Mouse (Mus musculus): ENCODE measurements at regions not wholly inside any gene's neighbourhood (a gene's known extent, or its start where the extent isn't known, plus 50 kb on each side); places are given as distances from the start of the nearest gene placed in this dataset.
A peak's percentile ranks its signal among the peaks of the same experiment; 100 is the strongest.

DNA sequence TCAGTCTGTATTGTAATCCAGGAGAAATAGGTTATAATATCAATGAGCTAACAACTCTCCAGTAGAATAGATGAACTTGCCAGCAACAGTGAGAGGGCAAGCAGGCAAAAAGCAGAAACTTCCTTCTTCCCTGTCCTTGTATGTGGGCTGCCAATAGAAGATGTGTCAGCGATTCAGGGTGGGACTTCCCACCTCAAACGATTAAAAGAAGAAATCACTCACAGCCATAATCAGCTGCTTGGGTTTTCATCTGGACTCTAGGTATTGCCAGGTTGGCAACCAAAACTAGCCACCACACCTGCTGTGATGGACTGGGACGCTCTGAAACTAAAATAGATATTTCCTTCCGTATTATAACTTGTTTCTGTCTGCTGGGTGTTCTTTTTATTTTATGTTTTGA is 133.2 kb upstream of the Map3k1 start:
- peaks cover 19% of the 10 kb centered on the region for H3K4me1 ChIP-seq (ENCODE audit: control insufficient read depth, insufficient read depth, insufficient read length, low read length)
- H3K27ac ChIP-seq (replicated peaks; ENCODE audit: low read depth, low read length): no peak overlapping the region
- no peak overlapping the region for H3K4me3 ChIP-seq (ENCODE audit: insufficient read depth, low read depth, low read length)

DNA sequence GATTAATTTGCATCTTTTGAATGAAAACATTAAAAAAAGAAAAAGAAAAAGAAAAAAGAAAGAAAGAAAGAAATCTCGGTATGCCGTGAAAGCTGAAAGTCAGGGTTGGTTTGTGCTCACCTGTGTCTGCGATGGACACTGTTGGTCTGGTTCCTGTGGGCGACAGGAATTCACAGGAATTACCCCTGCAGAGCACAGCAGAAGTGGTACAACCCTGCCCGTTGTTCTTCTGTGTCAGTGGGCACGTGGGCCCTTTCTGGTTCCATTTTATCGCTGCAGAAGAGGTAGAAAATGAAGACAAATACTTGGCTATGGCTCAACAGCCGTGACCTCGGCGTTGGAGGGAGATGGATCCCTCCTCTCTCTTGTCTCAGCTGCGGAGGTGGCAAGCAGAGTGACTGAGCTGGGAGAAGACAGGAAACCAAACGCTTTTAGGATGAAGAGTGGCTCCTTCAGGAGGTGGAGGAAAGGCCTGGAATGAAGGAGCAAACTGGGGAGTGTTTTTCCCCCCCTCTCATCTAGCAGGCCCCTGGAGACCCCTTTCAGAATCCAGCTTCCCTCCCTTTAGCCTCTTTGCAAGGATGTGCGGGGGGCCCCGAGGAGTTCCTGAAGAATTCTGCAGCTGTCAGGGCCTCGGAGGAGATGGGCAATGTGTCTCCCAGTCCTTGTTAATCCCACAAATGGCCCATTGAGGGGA is 134.7 kb upstream of the Map3k1 start:
- Histone ChIP-seq H3K4me1 (ENCODE audit: control insufficient read depth, insufficient read depth, insufficient read length, low read length) (peaks cover 19% of the 10 kb centered on the region), H3K27ac (replicated peaks; ENCODE audit: low read depth, low read length) (no peak overlapping the region), H3K4me3 (ENCODE audit: insufficient read depth, low read depth, low read length) (no peak overlapping the region)

DNA sequence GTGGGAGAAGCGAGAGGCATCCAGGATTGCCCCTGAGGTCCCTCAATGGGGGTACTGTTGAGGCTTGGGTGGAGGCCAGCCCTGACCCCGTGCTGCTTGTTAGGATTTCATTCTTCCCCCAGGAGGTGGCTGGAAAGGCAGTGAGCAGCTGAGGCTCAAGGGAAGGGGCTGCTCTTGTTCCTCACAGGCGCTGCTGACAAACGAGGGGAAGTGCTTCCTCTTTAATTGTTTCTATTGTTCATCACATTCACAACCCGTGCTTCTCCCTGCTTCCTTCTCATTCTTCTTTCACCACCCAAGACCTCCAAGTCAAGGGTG is 135.3 kb upstream of the Map3k1 start:
- H3K27ac ChIP-seq (replicated peaks; ENCODE audit: low read depth, low read length): no peak overlapping the region
- H3K4me1 ChIP-seq (ENCODE audit: control insufficient read depth, insufficient read depth, insufficient read length, low read length): peaks cover 19% of the 10 kb centered on the region
- H3K4me3 ChIP-seq (ENCODE audit: insufficient read depth, low read depth, low read length): no peak overlapping the region

DNA sequence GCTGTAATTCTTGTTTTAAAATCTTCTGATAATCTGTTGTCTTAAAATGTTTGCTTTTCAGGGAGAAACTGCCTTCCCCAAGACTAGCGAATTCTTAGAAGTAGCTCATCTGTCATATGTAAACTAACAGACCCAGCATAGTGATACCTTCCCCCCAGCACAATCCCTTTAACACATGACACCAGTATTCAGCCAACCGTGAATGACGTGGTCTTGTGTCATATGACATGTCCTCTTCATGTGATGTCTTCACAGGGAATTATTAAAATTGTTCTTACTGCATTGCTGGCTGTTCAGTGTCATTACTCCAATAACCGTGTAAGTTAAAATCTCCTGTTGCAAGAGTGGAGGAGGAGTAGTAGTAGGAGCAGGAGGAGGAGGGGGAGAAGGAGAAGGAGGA is 137.5 kb upstream of the Map3k1 start:
- Histone ChIP-seq H3K4me1 (ENCODE audit: control insufficient read depth, insufficient read depth, insufficient read length, low read length) (peaks cover 19% of the 10 kb centered on the region), H3K27ac (replicated peaks; ENCODE audit: low read depth, low read length) (peak overlapping the region; percentile 78), H3K4me3 (ENCODE audit: insufficient read depth, low read depth, low read length) (peak overlapping the region; percentile 42)

DNA sequence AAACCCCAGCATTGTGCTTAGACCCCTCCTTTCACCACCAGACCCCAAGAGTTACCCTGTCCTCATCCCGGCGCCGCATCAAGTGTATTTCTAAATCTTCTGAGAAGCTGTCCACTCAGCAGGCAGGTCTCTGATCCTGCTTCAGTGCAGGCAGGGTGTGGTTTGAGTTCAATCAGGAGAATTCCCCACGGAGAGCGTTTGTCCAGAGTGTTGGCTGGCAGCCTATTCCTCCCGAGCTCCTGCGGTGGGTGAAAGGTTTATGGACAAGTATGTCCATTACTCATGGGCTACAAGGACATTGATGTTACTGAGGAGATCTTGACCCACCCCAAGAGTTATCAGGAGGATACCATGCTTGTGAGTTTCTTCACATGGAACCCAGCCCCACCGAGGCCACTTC is 138.0 kb upstream of the Map3k1 start:
- peaks cover 19% of the 10 kb centered on the region for H3K4me1 ChIP-seq (ENCODE audit: control insufficient read depth, insufficient read depth, insufficient read length, low read length)
- H3K4me3 ChIP-seq (ENCODE audit: insufficient read depth, low read depth, low read length): peak overlapping the region; percentile 42
- H3K27ac ChIP-seq (replicated peaks; ENCODE audit: low read depth, low read length): peak overlapping the region; percentile 78

DNA sequence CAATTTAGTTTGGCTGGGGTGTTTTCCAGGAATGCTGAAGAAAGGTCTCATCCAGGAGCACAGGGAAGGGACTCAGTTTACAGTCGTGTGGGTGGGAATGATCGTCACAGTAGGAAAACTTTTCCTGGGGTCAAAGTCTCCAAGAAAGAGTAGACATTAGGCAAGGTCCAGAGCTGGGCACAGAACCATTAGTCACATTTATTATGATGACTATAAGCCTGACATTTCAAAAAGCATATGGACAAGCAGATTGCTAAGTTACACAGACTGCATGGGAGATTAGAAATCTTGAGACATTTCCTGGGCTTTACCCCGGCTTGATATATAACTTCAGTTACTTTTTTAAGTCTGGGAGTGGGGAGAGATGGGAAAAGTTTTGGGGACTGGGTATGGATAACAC is 139.6 kb upstream of the Map3k1 start:
- Histone ChIP-seq H3K4me1 (ENCODE audit: control insufficient read depth, insufficient read depth, insufficient read length, low read length) (peaks cover 22% of the 10 kb centered on the region), H3K4me3 (ENCODE audit: insufficient read depth, low read depth, low read length) (no peak overlapping the region), H3K27ac (replicated peaks; ENCODE audit: low read depth, low read length) (no peak overlapping the region)

DNA sequence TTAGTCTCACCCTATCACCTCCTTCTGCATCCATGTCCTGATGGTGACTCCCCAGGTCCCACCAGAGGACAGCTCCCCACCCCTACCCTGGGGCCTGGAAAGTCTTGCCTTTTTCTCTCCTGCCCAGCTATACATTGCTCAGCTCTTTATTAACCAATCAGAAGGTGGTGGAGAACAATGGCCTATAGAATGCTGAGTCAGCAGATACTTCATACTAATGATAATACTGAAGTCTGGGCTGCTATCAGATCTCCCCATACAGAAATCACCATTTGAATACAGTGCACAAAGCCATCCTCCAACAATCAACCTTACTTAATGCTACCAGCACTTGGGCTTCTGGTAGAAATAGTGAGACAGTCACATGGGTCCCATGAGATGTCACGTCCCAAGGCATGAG is 141.2 kb upstream of the Map3k1 start:
- Histone ChIP-seq H3K4me3 (ENCODE audit: insufficient read depth, low read depth, low read length) (no peak overlapping the region), H3K4me1 (ENCODE audit: control insufficient read depth, insufficient read depth, insufficient read length, low read length) (peaks cover 11% of the 10 kb centered on the region; the same call in 1 of the 2 replicates), H3K27ac (replicated peaks; ENCODE audit: low read depth, low read length) (no peak overlapping the region)

DNA sequence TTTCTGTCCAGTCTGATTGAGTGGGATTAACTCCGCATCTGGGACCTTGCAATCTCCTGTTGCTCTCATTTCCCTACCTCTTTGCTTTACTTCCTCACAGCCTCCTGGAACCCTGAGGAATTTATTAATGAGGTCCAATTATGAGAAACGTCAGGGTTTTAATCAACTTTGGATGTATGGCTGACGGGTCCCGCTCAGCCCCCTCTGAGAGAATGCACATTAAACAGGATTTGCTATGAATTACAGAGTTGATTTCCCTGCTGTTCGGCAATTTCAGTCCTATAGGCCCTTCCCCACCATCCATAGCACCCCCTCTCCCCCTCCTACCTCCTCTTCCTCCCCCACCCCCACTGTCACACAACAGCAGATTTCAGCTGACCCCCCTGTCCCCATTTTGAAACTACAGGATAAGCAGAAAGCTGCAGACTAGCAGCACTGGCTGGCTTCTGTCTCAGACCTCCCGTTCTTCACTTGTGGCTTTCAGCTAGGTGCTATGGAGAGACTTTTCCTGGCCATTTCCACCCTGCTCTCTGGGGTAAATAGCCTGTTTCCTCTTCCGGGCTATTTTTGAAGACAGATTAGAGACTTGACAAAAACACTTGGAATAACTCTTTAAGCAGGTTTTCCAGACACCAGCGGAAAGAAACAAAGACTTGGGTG is 145.2 kb upstream of the Map3k1 start:
- Histone ChIP-seq H3K4me3 (ENCODE audit: insufficient read depth, low read depth, low read length) (no peak overlapping the region), H3K27ac (replicated peaks; ENCODE audit: low read depth, low read length) (peak overlapping the region; percentile 83), H3K4me1 (ENCODE audit: control insufficient read depth, insufficient read depth, insufficient read length, low read length) (peaks cover 12% of the 10 kb centered on the region)

DNA sequence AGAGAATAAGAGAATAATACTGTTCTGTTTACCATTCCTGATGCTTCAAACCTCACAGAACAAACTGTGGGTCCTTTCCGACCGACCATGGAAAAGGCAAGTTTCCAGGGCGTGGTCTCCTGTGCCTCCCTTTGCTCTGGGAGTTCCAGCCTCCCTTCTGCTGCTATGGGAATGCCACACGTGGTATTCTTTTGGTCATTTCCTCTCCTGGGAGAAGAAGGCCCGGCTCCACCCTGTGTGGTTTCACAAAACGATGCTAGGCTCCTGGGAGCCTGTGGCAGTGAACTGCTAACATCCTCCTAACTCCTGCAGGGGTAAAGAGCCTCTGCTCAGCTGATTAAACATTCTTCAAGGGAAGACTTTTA is 145.7 kb upstream of the Map3k1 start:
- Histone ChIP-seq H3K4me1 (ENCODE audit: control insufficient read depth, insufficient read depth, insufficient read length, low read length) (peaks cover 12% of the 10 kb centered on the region), H3K27ac (replicated peaks; ENCODE audit: low read depth, low read length) (peak overlapping the region; percentile 83), H3K4me3 (ENCODE audit: insufficient read depth, low read depth, low read length) (no peak overlapping the region)

DNA sequence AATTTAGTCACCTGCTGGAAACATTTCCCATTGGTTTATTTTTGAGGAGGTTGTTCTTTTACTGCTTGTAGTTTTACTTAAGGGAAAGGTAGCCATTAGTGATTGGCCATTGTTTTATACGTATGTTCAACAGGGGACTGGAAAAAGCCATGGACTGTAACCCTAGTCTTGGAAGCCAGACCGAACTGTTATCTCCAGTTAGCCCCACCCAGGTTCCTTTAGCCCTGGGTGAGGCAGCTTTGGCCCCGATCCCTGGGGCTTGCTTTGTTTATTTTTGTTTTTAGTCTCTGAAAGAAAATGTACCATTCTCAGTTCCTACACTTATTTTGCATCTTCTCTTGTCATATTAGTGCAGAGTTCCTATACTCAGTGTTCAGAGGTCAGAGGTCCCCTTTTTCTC is 148.3 kb upstream of the Map3k1 start:
- Histone ChIP-seq H3K27ac (replicated peaks; ENCODE audit: low read depth, low read length) (no peak overlapping the region), H3K4me3 (ENCODE audit: insufficient read depth, low read depth, low read length) (no peak overlapping the region), H3K4me1 (ENCODE audit: control insufficient read depth, insufficient read depth, insufficient read length, low read length) (peaks cover 12% of the 10 kb centered on the region)

DNA sequence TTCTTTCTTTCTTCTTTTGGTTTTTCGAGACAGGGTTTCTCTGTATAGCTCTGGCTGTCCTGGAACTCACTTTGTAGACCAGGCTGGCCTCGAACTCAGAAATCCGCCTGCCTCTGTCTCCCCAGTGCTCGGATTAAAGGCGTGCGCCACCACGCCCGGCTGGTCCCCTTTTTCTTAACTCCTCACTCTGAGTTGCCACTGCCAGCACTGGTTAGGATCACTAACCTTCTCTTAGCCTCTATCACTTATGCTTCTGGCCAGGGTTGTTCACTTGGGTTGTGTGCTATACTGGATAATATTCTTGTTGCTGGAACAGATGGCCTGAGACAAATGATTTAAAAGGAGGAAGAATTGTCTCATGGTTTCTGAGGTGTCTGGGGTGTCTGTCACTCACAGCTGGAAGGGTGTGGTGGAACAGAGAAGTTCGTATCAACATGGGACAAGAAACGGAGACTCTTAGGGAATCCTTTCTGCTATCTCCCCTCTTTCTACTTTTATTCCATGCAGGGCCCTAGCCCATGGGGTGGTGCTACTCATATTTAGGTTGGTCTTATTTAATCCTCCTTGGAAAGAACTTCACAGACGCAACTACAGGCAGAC is 149.0 kb upstream of the Map3k1 start:
- H3K27ac ChIP-seq (replicated peaks; ENCODE audit: low read depth, low read length): no peak overlapping the region
- no peak overlapping the region for H3K4me3 ChIP-seq (ENCODE audit: insufficient read depth, low read depth, low read length)
- H3K4me1 ChIP-seq (ENCODE audit: control insufficient read depth, insufficient read depth, insufficient read length, low read length): peaks cover 12% of the 10 kb centered on the region

DNA sequence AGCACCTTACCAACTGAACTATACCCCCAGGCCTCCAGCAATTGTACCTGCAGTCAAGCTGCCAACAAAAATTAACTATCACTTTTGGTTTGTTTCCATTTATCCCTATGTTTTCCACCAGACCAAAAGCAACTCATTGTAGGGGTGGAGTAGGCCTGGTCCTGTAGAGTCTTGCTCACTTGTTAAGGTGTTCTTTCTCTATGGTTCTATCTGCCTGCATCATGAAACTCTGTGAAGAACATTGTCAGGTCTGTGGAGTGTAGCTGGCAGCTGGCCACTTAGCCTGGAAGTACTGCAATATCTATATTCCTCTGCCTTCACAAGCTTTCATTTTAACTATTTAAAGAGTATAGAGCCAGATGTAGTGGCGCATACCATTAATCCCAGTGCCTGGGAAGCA is 149.6 kb upstream of the Map3k1 start:
- Histone ChIP-seq H3K4me3 (ENCODE audit: insufficient read depth, low read depth, low read length) (no peak overlapping the region), H3K27ac (replicated peaks; ENCODE audit: low read depth, low read length) (no peak overlapping the region), H3K4me1 (ENCODE audit: control insufficient read depth, insufficient read depth, insufficient read length, low read length) (peaks cover 10% of the 10 kb centered on the region)

DNA sequence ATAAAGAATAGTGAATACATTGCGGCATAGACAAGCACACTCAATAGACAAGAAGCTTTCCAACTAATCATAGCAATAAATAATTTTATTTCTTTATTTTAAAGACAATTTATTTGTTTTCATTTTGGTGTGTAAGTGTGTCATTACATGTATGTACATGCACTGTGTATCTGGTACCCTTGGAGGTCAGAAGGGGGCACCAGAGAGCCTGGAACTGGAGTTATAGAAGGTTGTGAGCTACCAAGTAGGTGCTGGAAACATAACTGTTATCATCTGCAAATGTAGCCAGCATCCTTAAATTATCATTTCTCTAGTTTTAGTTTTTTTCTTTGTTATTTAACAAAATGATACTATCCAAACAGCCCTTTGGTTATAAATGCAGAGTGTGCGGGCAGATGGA is 151.2 kb upstream of the Map3k1 start:
- H3K27ac ChIP-seq (replicated peaks; ENCODE audit: low read depth, low read length): no peak overlapping the region
- peaks cover 11% of the 10 kb centered on the region for H3K4me1 ChIP-seq (ENCODE audit: control insufficient read depth, insufficient read depth, insufficient read length, low read length)
- H3K4me3 ChIP-seq (ENCODE audit: insufficient read depth, low read depth, low read length): no peak overlapping the region

DNA sequence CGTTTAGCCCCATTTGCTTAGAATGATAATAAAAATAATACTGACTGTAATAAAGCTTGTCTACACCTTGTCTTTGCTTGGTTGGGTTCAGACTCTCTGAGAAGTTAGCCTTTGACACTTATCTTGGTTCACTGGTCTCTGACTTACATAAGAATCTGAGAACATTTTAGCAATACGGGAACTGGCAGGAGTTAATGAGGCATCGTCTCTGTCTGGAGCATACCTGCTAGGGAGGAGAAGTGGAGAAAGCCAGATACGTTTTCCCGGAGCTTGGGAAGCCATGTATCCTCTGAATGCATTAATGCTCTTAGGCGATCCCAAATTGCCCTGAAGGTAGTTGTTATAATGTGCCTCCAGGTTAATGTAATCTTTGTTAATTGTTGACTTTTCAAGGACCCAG is 152.6 kb upstream of the Map3k1 start:
- no peak overlapping the region for H3K27ac ChIP-seq (replicated peaks; ENCODE audit: low read depth, low read length)
- H3K4me3 ChIP-seq (ENCODE audit: insufficient read depth, low read depth, low read length): no peak overlapping the region
- peaks cover 9% of the 10 kb centered on the region; the same call in 1 of the 2 replicates for H3K4me1 ChIP-seq (ENCODE audit: control insufficient read depth, insufficient read depth, insufficient read length, low read length)

DNA sequence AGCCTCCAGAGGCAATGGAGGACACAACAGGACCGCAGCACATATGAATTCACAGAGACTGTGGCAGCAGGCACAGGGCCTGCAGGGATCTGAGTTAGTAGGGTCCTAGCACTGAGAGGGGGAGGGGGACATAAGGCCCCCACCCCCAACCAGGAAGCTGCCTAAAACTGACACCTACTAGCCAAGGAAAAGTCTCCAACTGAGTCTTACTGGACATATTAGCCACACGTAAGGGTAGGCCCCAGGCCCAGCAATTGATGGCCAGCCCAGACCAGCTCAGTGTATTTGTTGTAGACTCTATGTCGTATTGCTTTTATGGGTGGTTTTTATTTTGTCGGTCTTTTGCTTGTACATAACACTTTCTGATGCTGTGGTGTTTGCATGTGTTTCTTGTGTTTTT is 153.4 kb upstream of the Map3k1 start:
- Histone ChIP-seq H3K4me1 (ENCODE audit: control insufficient read depth, insufficient read depth, insufficient read length, low read length) (peaks cover 11% of the 10 kb centered on the region; the same call in 1 of the 2 replicates), H3K27ac (replicated peaks; ENCODE audit: low read depth, low read length) (no peak overlapping the region), H3K4me3 (ENCODE audit: insufficient read depth, low read depth, low read length) (no peak overlapping the region)

DNA sequence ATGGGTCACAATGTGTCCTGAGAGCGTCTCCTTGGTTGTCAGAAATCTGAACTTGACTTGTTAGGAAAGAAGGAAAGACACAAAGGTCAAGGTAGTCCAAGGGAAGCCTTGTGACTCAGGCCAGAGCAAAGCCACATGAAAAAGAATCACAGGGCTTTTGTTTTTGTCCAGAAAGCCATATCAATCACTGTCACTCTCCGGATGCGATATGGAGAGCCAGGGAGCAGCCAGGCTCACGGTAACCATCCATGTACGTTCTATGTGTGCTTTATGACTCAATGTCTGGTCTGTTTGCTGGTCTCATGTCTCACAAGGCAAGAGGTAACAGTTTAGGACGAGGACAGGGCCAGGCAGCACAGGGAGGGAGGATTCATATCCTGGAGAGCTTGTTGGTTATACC is 157.3 kb upstream of the Map3k1 start:
- Histone ChIP-seq H3K4me1 (ENCODE audit: control insufficient read depth, insufficient read depth, insufficient read length, low read length) (peaks cover 21% of the 10 kb centered on the region; the same call in 1 of the 2 replicates), H3K27ac (replicated peaks; ENCODE audit: low read depth, low read length) (0 out of 2 replicates have a peak overlapping the region, but pooled peaks have one; percentile 10), H3K4me3 (ENCODE audit: insufficient read depth, low read depth, low read length) (no peak overlapping the region)

Data from brown adipose tissue, adult 24 weeks (tissue).